Mouse (Mus musculus): ENCODE data around the gene Uqcrh. TPM values are rescaled to one million over a fixed set of nuclear protein-coding genes. Genes with fewer than 3 reads are reported as not detected.

Uqcrh gene
- 247 and 307 TPM in 2 replicates for total RNA-seq (2014; rRNA removed)
- polyA plus RNA-seq (2015; fragmentation: Nextera tagmentation; extraction: Ambion mirVana) = 429 and 468 TPM in 2 replicates

DNA sequence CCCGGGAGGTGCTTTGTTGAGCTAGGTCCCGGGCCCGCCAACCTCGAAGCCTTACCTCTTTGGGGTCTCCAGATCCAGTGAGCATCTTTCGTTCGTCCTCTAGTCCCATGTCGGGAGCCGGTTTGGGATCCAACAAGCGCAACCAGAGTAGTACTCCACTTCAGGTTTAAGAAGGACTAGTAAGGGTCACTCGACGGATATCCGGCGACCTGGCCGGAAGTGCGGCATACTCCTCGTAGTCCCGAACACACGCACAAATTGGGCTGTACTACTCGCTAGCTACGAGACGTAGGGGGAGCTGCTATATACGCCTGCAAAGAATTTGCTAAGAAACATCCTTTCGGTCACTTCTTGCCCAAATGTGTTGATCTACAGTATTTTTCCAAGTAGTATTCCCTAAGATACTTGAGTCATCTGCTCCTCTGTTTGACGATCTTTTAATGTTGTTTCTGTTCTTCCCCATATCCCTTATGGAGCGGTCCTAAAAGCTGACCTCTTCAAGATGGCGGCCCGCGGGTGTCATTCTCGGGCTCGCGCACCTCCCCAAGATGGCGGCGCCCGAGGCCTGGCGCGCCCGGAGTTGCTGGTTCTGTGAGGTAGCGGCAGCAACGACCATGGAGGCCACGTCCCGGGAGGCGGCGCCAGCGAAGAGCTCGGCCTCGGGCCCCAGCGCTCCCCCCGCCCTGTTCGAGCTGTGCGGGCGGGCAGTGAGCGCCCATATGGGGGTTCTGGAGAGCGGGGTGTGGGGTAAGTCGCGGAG is at the start of gene Uqcrh, which contains the start of gene Lrrc41:
Uqcrh (minus strand) TSS at position 211 of the 760 bp plus-strand sequence.
Lrrc41 (plus strand) TSS at position 409 of the 760 bp plus-strand sequence.
- Histone ChIP-seq H3K9me3 (ENCODE audit: low read length) (no peaks in the 10 kb centered on the region), H3K4me2 (ENCODE audit: low read depth, low read length, poor library complexity, severe bottlenecking) (peak within 1 kb of the TSS; percentile 94), H3K27me3 (ENCODE audit: insufficient read depth, low read length) (no peaks in the 10 kb centered on the region), H3K9ac (replicated peaks; ENCODE audit: low read length, poor library complexity, severe bottlenecking) (peak within 1 kb of the TSS; percentile 97), H3K36me3 (ENCODE audit: insufficient read depth, low read length) (no peaks in the 10 kb centered on the region; the same call in 1 of the 2 replicates), H3K4me1 (ENCODE audit: insufficient read depth, low read length) (peaks cover 22% of the 10 kb centered on the region), H3K27ac (ENCODE audit: low read depth, low read length) (peak within 1 kb of the TSS; percentile 91), H3K4me3 (ENCODE audit: low read depth, low read length) (peak within 1 kb of the TSS; percentile 99)
- peak; percentile 36 for TF ChIP-seq CTCF (IDR thresholded peaks at IDR 0.05)
- DNase-seq (ENCODE audit: low spot score) (peak; percentile 97), ATAC-seq (ENCODE audit: low FRiP score) (peak; percentile 94)
- under 1% methylated on average over 55 of the region's 55 CpGs for WGBS

DNA sequence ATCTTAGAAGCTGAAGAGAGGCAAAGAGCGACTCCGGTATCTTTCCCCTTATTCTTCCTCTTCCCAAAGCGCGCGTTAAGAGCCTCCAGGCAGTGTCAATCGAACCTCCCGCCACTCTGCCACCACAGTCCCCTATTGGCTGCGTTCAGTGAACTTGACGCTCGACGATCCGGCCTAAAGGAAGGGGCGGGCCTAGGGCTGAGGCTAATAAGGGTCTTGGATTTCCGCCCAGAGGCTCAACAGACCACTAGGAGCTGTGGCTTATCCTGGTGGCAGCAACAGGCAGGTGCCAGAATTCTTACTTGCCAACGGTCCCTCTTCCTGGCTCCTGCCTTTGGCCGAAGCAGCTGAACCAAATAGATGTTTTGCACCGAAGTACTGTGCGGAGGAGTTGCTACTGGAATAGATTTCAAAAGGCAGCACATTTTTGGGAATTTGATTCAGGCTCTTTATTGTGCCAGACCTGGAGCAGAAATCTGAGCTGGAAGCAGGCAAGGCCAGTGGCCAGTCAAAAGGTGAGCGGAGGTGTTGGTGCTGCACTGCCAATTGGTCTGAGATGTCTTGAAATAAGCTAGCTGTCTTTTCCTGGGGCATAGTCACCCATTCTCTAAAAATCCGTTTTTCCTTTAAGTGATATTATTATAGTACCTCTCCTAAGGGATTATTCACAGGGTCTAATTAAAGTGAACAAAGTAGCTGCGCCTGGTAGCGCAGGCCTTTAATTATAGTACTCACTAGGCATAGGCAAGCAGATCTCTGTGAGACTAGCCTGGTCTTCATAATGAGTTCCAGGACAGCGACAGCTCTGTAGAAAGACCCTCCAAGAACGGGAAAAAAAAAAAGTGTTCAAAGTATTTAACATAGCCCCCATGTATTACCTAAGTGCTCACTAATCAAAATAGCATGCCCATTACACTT is 49.0 kb upstream of the Uqcrh start, which contains the start of the genes Rad54l and Pomgnt1:
Rad54l (minus strand) TSS at position 89 of the 918 bp plus-strand sequence.
Pomgnt1 (plus strand) TSS at position 239 of the 918 bp plus-strand sequence.
- peak; percentile 99 for DNase-seq (ENCODE audit: low spot score)
- H3K27me3 ChIP-seq (ENCODE audit: insufficient read depth, low read length) = no peaks in the 10 kb centered on the region
- H3K27ac ChIP-seq (ENCODE audit: low read depth, low read length) = peak within 1 kb of the TSS; percentile 51; the same call in 1 of the 2 replicates
- peak; percentile 96 for ATAC-seq (ENCODE audit: low FRiP score)
- 5% methylated on average over 24 of the region's 24 CpGs for WGBS
- peak; percentile 66 for TF ChIP-seq CTCF (IDR thresholded peaks at IDR 0.05)
- peak within 1 kb of the TSS; percentile 54 for H3K9ac ChIP-seq (replicated peaks; ENCODE audit: low read length, poor library complexity, severe bottlenecking)
- H3K4me3 ChIP-seq (ENCODE audit: low read depth, low read length) = peak within 1 kb of the TSS; percentile 53
- H3K9me3 ChIP-seq (ENCODE audit: low read length) = no peaks in the 10 kb centered on the region
- H3K4me1 ChIP-seq (ENCODE audit: insufficient read depth, low read length) = 0 out of 2 replicates have a peak, but pooled peaks cover 4% of the 10 kb centered on the region
- no peaks in the 10 kb centered on the region for H3K36me3 ChIP-seq (ENCODE audit: insufficient read depth, low read length)
- H3K4me2 ChIP-seq (ENCODE audit: low read depth, low read length, poor library complexity, severe bottlenecking) = peak within 1 kb of the TSS; percentile 63

DNA sequence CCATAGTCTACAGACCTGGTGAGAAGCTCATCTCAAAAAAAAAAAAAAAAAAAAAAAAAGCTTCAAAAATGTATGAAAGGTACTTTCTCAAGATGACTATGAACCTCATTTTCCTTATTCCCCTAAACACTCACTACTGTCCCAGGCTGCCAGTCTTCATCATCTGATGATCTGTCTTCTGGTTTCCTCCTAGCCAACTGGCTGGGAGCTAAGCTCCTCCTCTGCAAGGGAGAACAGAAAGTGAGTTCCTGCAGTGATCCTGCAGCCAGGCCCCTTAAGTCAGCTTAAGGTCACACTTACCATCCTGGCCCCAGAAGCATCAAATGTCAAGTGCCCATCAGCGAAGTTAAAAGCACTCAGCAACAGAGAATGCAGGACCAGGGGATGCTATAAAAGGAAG is 47.9 kb upstream of the Uqcrh start:
- Histone ChIP-seq H3K27me3 (ENCODE audit: insufficient read depth, low read length) (no peaks in the 10 kb centered on the region), H3K27ac (ENCODE audit: low read depth, low read length) (no peak overlapping the region), H3K36me3 (ENCODE audit: insufficient read depth, low read length) (no peaks in the 10 kb centered on the region), H3K4me1 (ENCODE audit: insufficient read depth, low read length) (0 out of 2 replicates have a peak, but pooled peaks cover 4% of the 10 kb centered on the region), H3K9ac (replicated peaks; ENCODE audit: low read length, poor library complexity, severe bottlenecking) (no peak overlapping the region), H3K4me2 (ENCODE audit: low read depth, low read length, poor library complexity, severe bottlenecking) (peak overlapping the region; percentile 63), H3K4me3 (ENCODE audit: low read depth, low read length) (peak overlapping the region; percentile 53), H3K9me3 (ENCODE audit: low read length) (no peaks in the 10 kb centered on the region)
- TF ChIP-seq CTCF (IDR thresholded peaks at IDR 0.05) = no peak
- ATAC-seq (ENCODE audit: low FRiP score) (no peak), DNase-seq (ENCODE audit: low spot score) (no peak)
- WGBS = 3% methylated on average over 1 of the region's 1 CpGs

DNA sequence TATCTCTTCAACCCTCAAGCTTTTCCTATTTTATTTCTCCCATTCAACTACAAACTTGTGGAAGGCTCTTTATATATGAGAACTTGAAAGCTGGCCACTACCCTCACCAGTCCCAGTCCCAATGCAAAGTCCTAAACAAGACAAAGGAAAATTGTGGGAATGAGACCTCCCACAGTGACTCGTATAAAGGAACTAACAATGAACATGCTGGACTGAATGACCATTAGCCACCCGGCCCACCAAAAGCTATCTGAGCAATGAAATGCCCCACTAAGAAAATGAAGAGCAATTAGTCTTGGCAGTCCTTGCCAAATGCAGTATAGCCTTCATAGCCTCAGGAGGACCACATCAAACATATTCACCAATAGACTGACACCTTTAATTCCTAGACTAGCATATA is 36.6 kb upstream of the Uqcrh start:
- H3K9me3 ChIP-seq (ENCODE audit: low read length) = no peaks in the 10 kb centered on the region
- no peaks in the 10 kb centered on the region for H3K36me3 ChIP-seq (ENCODE audit: insufficient read depth, low read length)
- H3K4me3 ChIP-seq (ENCODE audit: low read depth, low read length) = no peak overlapping the region
- no peak overlapping the region for H3K4me2 ChIP-seq (ENCODE audit: low read depth, low read length, poor library complexity, severe bottlenecking)
- no peaks in the 10 kb centered on the region for H3K4me1 ChIP-seq (ENCODE audit: insufficient read depth, low read length)
- no peak overlapping the region for H3K27ac ChIP-seq (ENCODE audit: low read depth, low read length)
- TF ChIP-seq CTCF (IDR thresholded peaks at IDR 0.05) = no peak
- no peak overlapping the region for H3K9ac ChIP-seq (replicated peaks; ENCODE audit: low read length, poor library complexity, severe bottlenecking)
- no peak for DNase-seq (ENCODE audit: low spot score)
- H3K27me3 ChIP-seq (ENCODE audit: insufficient read depth, low read length) = no peaks in the 10 kb centered on the region
- no peak for ATAC-seq (ENCODE audit: low FRiP score)
- 73% methylated on average over 2 of the region's 2 CpGs for WGBS

DNA sequence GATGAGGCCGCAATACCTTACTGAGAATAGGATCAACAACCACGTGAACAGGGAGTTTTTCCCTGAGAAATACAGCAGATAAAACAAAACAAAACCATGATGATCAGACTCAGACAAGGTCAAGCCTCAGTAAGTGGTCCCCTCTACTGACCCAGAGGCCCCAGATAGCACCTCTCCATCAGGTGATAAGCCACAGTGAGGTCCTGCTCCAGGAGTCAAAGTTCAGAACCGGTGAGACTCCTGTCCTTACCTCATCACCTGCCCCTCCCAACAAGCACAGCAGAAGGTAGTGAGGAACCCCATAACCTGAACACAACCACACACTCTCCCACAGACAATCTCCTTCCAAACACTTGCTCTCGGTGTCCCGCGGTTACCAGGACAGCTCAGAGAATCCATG is 35.8 kb upstream of the Uqcrh start:
- no peak for DNase-seq (ENCODE audit: low spot score)
- H3K9ac ChIP-seq (replicated peaks; ENCODE audit: low read length, poor library complexity, severe bottlenecking) = no peak overlapping the region

More for the DNA sequence above, 35.8 kb upstream of the Uqcrh start:
- TF ChIP-seq CTCF (IDR thresholded peaks at IDR 0.05) = no peak
- no peaks in the 10 kb centered on the region for H3K27me3 ChIP-seq (ENCODE audit: insufficient read depth, low read length)
- H3K4me2 ChIP-seq (ENCODE audit: low read depth, low read length, poor library complexity, severe bottlenecking) = no peak overlapping the region
- no peak for ATAC-seq (ENCODE audit: low FRiP score)
- no peaks in the 10 kb centered on the region for H3K9me3 ChIP-seq (ENCODE audit: low read length)
- no peak overlapping the region for H3K27ac ChIP-seq (ENCODE audit: low read depth, low read length)
- H3K4me3 ChIP-seq (ENCODE audit: low read depth, low read length) = no peak overlapping the region
- H3K4me1 ChIP-seq (ENCODE audit: insufficient read depth, low read length) = no peaks in the 10 kb centered on the region
- H3K36me3 ChIP-seq (ENCODE audit: insufficient read depth, low read length) = no peaks in the 10 kb centered on the region
- over 99% methylated on average over 6 of the region's 6 CpGs for WGBS
